Mouse (Mus musculus): Measurements from ENCODE around the gene Steap2. TPM values are rescaled to one million over a fixed set of nuclear protein-coding genes. Genes with fewer than 3 reads are reported as not detected.
"Not testable (repeated sequence)": the region's sequence is repeated elsewhere in the genome, so short reads cannot be mapped to it uniquely, and the experiment has no call there.

The Steap2 gene
- polyA plus RNA-seq, 1 experiment from 2014 or later, result 9.5 TPM

- peak overlapping the region; percentile 84 for H3K4me2 ChIP-seq (replicated peaks)
- H3K27ac ChIP-seq, result no peak overlapping the region
- WGBS, result under 1% methylated on average over 29 of the region's 29 CpGs
- H3K9ac ChIP-seq, result peak overlapping the region; percentile 80
- peak; percentile 69 for ATAC-seq
- H3K36me3 ChIP-seq, result no peaks in the 10 kb centered on the region
- 0 out of 2 replicates have a peak, but pooled peaks cover 2% of the 10 kb centered on the region for H3K4me1 ChIP-seq (replicated peaks)
- peak overlapping the region; percentile 86 for H3K4me3 ChIP-seq (replicated peaks)
- H3K27me3 ChIP-seq (replicated peaks), result no peaks in the 10 kb centered on the region
- no peaks in the 10 kb centered on the region for H3K9me3 ChIP-seq
These were observed 830 bp downstream of the Steap2 start for GRCm38 (mm10) chr5:5693541-5693955.

GRCm38 (mm10) chr5:5692167-5692738 lies 2.1 kb downstream of the Steap2 start:
- no peaks in the 10 kb centered on the region for H3K27me3 ChIP-seq (replicated peaks)
- no peak overlapping the region for H3K27ac ChIP-seq
- H3K9me3 ChIP-seq, result no peaks in the 10 kb centered on the region
- H3K4me3 ChIP-seq (replicated peaks), result no peak overlapping the region
- no peaks in the 10 kb centered on the region for H3K36me3 ChIP-seq
- H3K4me1 ChIP-seq (replicated peaks), result 0 out of 2 replicates have a peak, but pooled peaks cover 2% of the 10 kb centered on the region
- H3K4me2 ChIP-seq (replicated peaks), result peak overlapping the region; percentile 22; the same call in 1 of the 2 replicates
- H3K9ac ChIP-seq, result no peak overlapping the region
- no peak for ATAC-seq
- WGBS, result 24% methylated on average over 4 of the region's 4 CpGs

DNA sequence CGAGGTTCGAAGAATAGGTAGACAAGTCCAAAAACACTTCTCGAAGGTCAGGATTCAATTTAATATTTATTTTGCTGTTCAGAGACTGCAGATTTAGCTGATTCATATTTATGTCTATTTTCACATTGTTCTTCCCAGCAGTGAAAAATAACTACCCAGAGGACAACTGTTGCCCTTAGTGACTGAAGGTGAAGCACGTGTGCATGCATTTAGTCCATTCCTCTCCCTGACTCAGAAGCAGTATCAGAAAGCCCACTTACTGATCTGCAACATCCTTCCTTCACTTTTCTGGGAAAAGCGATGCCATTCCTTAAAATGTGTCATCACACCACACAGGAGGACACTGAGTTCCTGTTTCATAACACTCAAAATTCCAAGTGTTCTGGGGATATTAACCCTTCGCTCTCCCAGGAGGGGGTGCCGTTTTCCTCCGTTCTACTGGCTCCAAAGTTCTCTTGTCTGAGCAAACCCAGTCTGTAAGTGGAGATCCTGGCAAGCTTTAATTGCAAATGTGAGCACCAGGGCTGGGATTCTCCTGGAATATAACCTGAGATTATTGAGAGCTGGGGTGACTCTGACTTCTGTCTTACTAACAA lies 5.3 kb downstream of the Steap2 start:
- no peak overlapping the region for H3K27ac ChIP-seq
- H3K27me3 ChIP-seq (replicated peaks), result no peaks in the 10 kb centered on the region
- no peaks in the 10 kb centered on the region for H3K36me3 ChIP-seq
- no peak overlapping the region for H3K4me3 ChIP-seq (replicated peaks)
- ATAC-seq, result no peak
- H3K9me3 ChIP-seq, result no peaks in the 10 kb centered on the region
- 0 out of 2 replicates have a peak, but pooled peaks cover 2% of the 10 kb centered on the region for H3K4me1 ChIP-seq (replicated peaks)
- 57% methylated on average over 8 of the region's 8 CpGs for WGBS
- no peak overlapping the region for H3K4me2 ChIP-seq (replicated peaks)
- no peak overlapping the region for H3K9ac ChIP-seq

GRCm38 (mm10) chr5:5688228-5688627 lies 6.2 kb downstream of the Steap2 start:
- Histone ChIP-seq H3K27me3 (replicated peaks) (no peaks in the 10 kb centered on the region), H3K9ac (no peak overlapping the region), H3K9me3 (no peaks in the 10 kb centered on the region), H3K4me1 (replicated peaks) (0 out of 2 replicates have a peak, but pooled peaks cover 2% of the 10 kb centered on the region), H3K27ac (no peak overlapping the region), H3K4me3 (replicated peaks) (no peak overlapping the region), H3K36me3 (no peaks in the 10 kb centered on the region), H3K4me2 (replicated peaks) (no peak overlapping the region)
- no peak for ATAC-seq
- 36% methylated on average over 6 of the region's 6 CpGs for WGBS

DNA sequence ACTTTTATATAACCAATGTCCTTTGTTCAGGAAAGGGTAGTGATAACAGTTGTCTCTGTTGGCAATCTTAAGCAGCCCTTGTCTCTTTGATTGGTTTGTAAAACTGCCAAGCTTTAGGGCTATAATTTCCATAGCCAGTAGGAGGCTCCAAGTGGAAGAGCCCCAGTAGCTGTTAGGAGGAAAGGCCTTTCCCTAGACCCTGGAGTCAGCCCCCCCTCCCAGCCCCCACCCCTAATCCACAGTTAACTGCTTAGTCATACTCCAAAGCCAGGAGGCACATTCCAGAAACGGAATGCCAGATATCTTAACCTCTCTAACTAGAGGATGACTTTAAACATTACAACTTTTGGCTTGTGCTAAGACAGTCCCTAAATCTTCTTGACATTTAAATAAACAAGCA lies 7.4 kb downstream of the Steap2 start:
- H3K27me3 ChIP-seq (replicated peaks), result no peaks in the 10 kb centered on the region
- no peaks in the 10 kb centered on the region for H3K9me3 ChIP-seq
- ATAC-seq, result peak; percentile 31; the same call in 1 of the 2 replicates
- no peak overlapping the region for H3K9ac ChIP-seq
- 10% methylated on average over 1 of the region's 1 CpGs for WGBS
- no peaks in the 10 kb centered on the region for H3K4me1 ChIP-seq (replicated peaks)
- H3K4me3 ChIP-seq (replicated peaks), result no peak overlapping the region
- no peak overlapping the region for H3K27ac ChIP-seq
- no peak overlapping the region for H3K4me2 ChIP-seq (replicated peaks)
- no peaks in the 10 kb centered on the region for H3K36me3 ChIP-seq

GRCm38 (mm10) chr5:5684946-5685345 lies 9.4 kb downstream of the Steap2 start:
- WGBS, result 78% methylated on average over 2 of the region's 2 CpGs

DNA sequence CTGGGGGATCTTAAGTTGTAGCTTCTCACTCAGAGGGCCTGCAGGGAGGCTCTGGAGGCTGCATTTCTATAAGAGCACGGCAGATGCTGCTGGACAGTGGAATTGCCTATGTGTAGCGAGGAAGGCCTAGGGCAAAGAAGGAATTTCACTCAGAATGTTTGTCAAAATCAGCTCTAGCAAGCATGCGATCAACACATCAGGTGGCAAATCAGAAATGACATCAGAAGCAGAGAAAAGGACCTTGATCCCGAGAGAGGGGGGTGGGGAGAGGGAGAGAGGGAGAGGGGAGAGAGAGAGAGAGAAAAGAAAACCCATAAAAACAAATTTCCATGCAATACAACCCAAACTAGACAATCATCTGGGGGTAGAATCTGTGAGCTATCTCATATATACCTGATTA lies 11.1 kb downstream of the Steap2 start:
- H3K36me3 ChIP-seq, result no peaks in the 10 kb centered on the region
- H3K4me3 ChIP-seq (replicated peaks), result no peak overlapping the region
- H3K4me1 ChIP-seq (replicated peaks), result no peaks in the 10 kb centered on the region
- H3K27ac ChIP-seq, result no peak overlapping the region
- H3K9me3 ChIP-seq, result no peaks in the 10 kb centered on the region
- H3K9ac ChIP-seq, result no peak overlapping the region
- no peak for ATAC-seq
- 80% methylated on average over 4 of the region's 4 CpGs for WGBS
- no peaks in the 10 kb centered on the region for H3K27me3 ChIP-seq (replicated peaks)
- no peak overlapping the region for H3K4me2 ChIP-seq (replicated peaks)

More at GRCm38 (mm10) chr5:5684946-5685345, 9.4 kb downstream of the Steap2 start:
- not testable (repeated sequence) for ATAC-seq; H3K27me3 ChIP-seq (replicated peaks); H3K4me3 ChIP-seq (replicated peaks); H3K4me2 ChIP-seq (replicated peaks); H3K4me1 ChIP-seq (replicated peaks); H3K27ac ChIP-seq; H3K36me3 ChIP-seq; H3K9ac ChIP-seq; H3K9me3 ChIP-seq

DNA sequence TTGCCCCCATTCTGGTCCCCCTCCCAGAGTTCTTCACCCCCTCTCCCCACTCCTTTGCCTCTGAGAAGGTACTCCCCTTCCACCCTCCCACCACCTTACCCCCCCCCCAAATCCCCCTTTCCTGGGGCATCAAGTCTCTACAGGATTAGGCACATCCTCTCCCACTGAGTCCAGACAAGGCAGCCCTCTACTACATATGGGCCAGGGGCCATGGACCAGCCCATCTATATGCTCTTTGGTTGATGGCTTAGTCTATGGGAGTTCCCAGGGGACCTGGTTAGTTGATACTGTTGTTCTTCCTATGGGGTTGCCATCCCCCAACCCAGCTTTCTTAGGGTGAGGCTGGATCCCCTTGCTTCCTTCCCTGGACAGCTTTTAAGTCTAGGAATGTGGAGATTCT lies 14.9 kb downstream of the Steap2 start:
- Histone ChIP-seq H3K9me3 (no peaks in the 10 kb centered on the region), H3K27ac (no peak overlapping the region), H3K27me3 (replicated peaks) (no peaks in the 10 kb centered on the region), H3K4me3 (replicated peaks) (no peak overlapping the region), H3K4me1 (replicated peaks) (no peaks in the 10 kb centered on the region), H3K4me2 (replicated peaks) (no peak overlapping the region), H3K9ac (no peak overlapping the region), H3K36me3 (no peaks in the 10 kb centered on the region)
- ATAC-seq, result no peak

- no peak overlapping the region for H3K4me2 ChIP-seq (replicated peaks)
- H3K27me3 ChIP-seq (replicated peaks), result no peaks in the 10 kb centered on the region
- H3K4me3 ChIP-seq (replicated peaks), result no peak overlapping the region
- H3K9me3 ChIP-seq, result no peaks in the 10 kb centered on the region
- H3K36me3 ChIP-seq, result no peaks in the 10 kb centered on the region
- ATAC-seq, result no peak
- H3K4me1 ChIP-seq (replicated peaks), result no peaks in the 10 kb centered on the region
- 82% methylated on average over 3 of the region's 3 CpGs for WGBS
- H3K27ac ChIP-seq, result no peak overlapping the region
- no peak overlapping the region for H3K9ac ChIP-seq
These were observed 18.3 kb downstream of the Steap2 start for GRCm38 (mm10) chr5:5676082-5676481.

DNA sequence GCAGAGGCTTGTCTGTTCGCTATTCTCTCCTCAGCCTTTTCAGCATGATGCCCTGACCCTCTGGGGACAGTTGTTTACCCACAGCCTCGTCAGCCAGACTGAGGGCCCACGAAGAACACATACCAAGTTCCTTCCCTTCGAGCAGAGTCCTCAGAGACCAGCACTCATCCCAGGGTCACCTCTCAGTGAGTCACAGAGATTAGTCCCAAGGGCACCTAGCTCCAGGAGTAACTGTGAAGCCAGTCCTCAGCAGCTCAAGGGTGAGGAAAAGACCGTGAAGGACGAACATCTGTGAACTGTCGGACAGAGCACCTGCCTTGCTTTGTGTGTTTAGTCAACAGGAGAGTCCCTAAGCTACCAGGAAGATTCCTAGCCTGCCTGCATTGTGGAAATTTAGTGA lies 25.5 kb downstream of the Steap2 start:
- ATAC-seq, result no peak
- Histone ChIP-seq H3K36me3 (no peaks in the 10 kb centered on the region), H3K27me3 (replicated peaks) (no peaks in the 10 kb centered on the region), H3K9me3 (no peaks in the 10 kb centered on the region), H3K27ac (no peak overlapping the region), H3K4me2 (replicated peaks) (no peak overlapping the region), H3K9ac (no peak overlapping the region), H3K4me1 (replicated peaks) (no peaks in the 10 kb centered on the region), H3K4me3 (replicated peaks) (no peak overlapping the region)
- WGBS, result 57% methylated on average over 7 of the region's 7 CpGs

GRCm38 (mm10) chr5:5664371-5664926 lies 29.9 kb downstream of the Steap2 start:
- Histone ChIP-seq H3K4me1 (replicated peaks) (no peaks in the 10 kb centered on the region), H3K4me2 (replicated peaks) (peak overlapping the region; percentile 99), H3K4me3 (replicated peaks) (peak overlapping the region; percentile 67), H3K9me3 (no peaks in the 10 kb centered on the region), H3K27ac (no peak overlapping the region), H3K36me3 (no peaks in the 10 kb centered on the region), H3K9ac (peak overlapping the region; percentile 54), H3K27me3 (replicated peaks) (no peaks in the 10 kb centered on the region)
- WGBS, result 54% methylated on average over 6 of the region's 6 CpGs
- ATAC-seq, result no peak

DNA sequence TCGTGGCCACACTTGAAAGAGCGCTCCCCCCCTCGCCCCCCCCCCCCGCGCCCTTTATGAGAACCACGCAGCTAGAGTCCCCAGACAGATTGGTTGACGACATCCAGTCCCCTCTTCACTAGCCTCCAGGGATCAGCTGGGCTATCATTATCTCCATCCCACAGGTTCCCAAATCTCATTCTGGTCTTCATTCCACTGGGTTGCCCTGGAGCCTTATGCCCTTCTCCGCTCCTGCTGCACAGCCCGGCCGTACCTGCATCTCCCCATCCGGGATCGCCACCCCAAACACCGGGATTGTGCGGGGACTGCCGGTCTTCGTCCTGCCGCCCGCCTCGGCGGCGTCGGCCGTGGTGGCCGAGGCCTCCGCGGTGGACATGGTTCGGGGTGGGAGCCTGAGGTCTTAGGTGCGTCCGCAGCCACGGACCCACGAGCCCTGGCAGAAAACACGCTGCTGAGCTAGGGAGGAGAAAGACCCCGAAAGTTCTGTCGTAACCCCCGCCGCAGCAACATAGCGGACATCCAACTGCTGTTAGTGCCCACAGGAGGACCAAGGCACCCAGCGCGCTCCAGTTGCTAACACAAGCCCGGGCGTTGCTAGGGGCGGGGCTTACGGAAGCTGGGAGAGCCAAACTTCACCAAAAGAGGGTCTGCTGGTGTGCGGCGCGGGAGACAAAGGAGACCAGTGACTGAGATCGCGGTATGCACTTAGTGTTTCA lies 30.6 kb downstream of the Steap2 start, which contains the start of gene Cfap69:
Gene Cfap69, minus strand, starts transcription at position 585 of the 716 bp plus-strand sequence.
- WGBS, result under 1% methylated on average over 48 of the region's 48 CpGs
- no peaks in the 10 kb centered on the region for H3K9me3 ChIP-seq
- H3K4me2 ChIP-seq (replicated peaks), result peak within 1 kb of the TSS; percentile 99
- H3K27me3 ChIP-seq (replicated peaks), result no peaks in the 10 kb centered on the region
- H3K27ac ChIP-seq, result no peak within 1 kb of the TSS
- peak within 1 kb of the TSS; percentile 67 for H3K4me3 ChIP-seq (replicated peaks)
- ATAC-seq, result peak; percentile 96
- H3K9ac ChIP-seq, result peak within 1 kb of the TSS; percentile 54
- no peaks in the 10 kb centered on the region for H3K36me3 ChIP-seq
- no peaks in the 10 kb centered on the region for H3K4me1 ChIP-seq (replicated peaks)

Data from intestine, embryonic 15.5 days (tissue).